Mouse (Mus musculus) T-helper 2 cell (primary cell): ENCODE measurements around the gene Ppfibp2.

Source experiments
- in situ Hi-C: fragments of 300-600 bp; cut with MboI, MseI; formaldehyde crosslinking; loops from one replicate; pipeline ENCODE4 v1.15.1; 2025; ENCODE audit warnings: high pct_unique_total_duplicates

Gene Ppfibp2

GRCm38 (mm10) chr7:107752031-107752520 is 157.1 kb downstream of the Ppfibp2 start:
- in situ Hi-C loops = no loop called here

DNA sequence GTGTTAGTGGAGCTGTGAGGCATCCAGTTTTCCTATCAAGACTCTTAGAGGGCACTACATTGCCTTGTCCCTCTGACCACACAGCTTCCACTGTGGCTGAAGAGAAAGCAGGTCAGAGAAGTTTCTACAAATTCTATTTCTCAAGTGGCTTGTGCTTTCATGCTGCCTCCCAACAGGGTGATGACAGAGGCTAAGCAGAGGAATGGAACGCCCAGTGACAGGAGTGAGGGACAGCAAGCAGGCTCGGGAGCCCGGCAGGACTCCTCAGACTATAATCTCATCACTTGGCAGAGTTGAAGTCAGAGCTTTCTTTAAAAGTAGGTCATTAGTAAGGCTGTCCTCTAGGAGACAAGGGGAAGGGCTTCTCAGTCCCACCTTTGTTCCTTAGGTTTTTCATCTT is 160.9 kb downstream of the Ppfibp2 start:
- in situ Hi-C loops = no loop called here

- in situ Hi-C loops = no loop called here
Measured at GRCm38 (mm10) chr7:107756748-107757147, 161.7 kb downstream of the Ppfibp2 start.

- in situ Hi-C loops = no loop called here
Measured at GRCm38 (mm10) chr7:107757308-107758151, 162.5 kb downstream of the Ppfibp2 start, which contains the start of gene Cyb5r2. TSS of gene Cyb5r2 (minus strand) at chr7:107758032.

- in situ Hi-C loops = no loop called here
Measured at GRCm38 (mm10) chr7:107770812-107771211, 175.8 kb downstream of the Ppfibp2 start.

GRCm38 (mm10) chr7:107778216-107778615 is 183.2 kb downstream of the Ppfibp2 start:
- in situ Hi-C loops = no loop called here

- in situ Hi-C loops = no loop called here
Measured at GRCm38 (mm10) chr7:107779611-107780010, 184.6 kb downstream of the Ppfibp2 start.

- in situ Hi-C loops = no loop called here
Measured at GRCm38 (mm10) chr7:107787977-107788620, 193.1 kb downstream of the Ppfibp2 start.

DNA sequence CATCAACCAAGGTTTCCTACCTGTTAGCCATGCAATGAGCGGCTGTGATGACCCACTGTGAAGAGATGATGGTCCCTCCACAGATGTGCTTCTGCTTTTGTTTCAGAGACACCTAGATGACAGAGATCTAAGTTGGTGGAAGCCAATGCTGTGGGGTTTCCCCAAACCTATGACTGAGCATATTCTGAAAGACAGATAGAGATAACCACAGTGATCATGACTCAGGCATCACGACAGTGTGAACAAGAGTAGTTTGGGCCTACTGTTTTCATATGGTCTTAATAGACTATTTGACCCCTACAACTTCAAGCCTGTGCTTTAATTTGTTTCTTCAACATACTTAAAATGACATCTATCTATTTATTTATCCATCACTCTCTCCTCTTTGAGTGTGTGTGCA is 201.5 kb downstream of the Ppfibp2 start:
- in situ Hi-C loops = no loop called here
